ENCODE assay signal across 28 mouse cellular contexts in the genomic region with DNA sequence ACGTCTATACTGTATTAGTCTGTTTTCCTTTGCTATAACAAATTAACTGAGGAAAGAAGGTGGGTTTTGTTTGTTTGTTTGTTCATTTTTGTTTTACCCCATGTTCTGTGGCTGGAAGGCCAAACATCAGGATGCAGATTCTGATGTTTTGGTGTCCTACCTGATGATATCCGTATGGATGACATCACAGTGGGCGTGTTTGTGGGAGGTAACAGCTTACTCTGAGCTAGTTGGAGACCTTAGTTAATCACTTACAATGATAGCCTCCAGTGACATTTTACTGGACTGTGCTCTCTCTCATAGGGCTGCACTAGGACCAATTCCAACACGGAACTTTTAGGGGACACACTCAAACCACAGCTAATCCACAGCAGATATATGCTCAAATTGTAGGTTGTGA.
"Had no signal": no experiment of that assay in that cellular context is flagged by ENCODE, and none has a peak within 500 bp of the region (broad histone marks: within the 10 kb centered on the region; RNA-seq: fewer than 3 reads in every experiment).

No protein-coding gene starts in this region.

- H3K9ac ChIP-seq: heart, embryonic 13.5 days; heart, embryonic 15.5 days; hindbrain, embryonic 12.5 days; hindbrain, embryonic 14.5 days; intestine, embryonic 15.5 days; kidney, embryonic 15.5 days; limb, embryonic 13.5 days; limb, embryonic 15.5 days; liver, embryonic 13.5 days; liver, embryonic 15.5 days had no signal

- H3K4me3 ChIP-seq: heart, adult 2 months; heart, embryonic 13.5 days; heart, embryonic 15.5 days; hindbrain, embryonic 10.5 days; hindbrain, embryonic 12.5 days; intestine, embryonic 15.5 days; kidney, embryonic 15.5 days; limb, embryonic 13.5 days; limb, embryonic 15.5 days; liver, embryonic 13.5 days; liver, embryonic 15.5 days had no signal

- H3K4me2 ChIP-seq: heart, embryonic 11.5 days; heart, embryonic 13.5 days; heart, embryonic 15.5 days; hindbrain, embryonic 12.5 days; hindbrain, embryonic 14.5 days; intestine, embryonic 15.5 days; kidney, embryonic 15.5 days; limb, embryonic 13.5 days; limb, embryonic 15.5 days; liver, embryonic 11.5 days; liver, embryonic 13.5 days; liver, embryonic 15.5 days had no signal

- H3K27ac ChIP-seq: heart, adult 2 months; heart, embryonic 13.5 days; heart, embryonic 15.5 days; hindbrain, embryonic 10.5 days; hindbrain, embryonic 12.5 days; hindbrain, embryonic 14.5 days; intestine, embryonic 15.5 days; kidney, embryonic 15.5 days; kidney, postnatal 0 days; limb, embryonic 13.5 days; limb, embryonic 15.5 days; liver, embryonic 13.5 days; liver, embryonic 15.5 days had no signal

- H3K9me3 ChIP-seq: heart, embryonic 13.5 days; heart, embryonic 15.5 days; hindbrain, embryonic 12.5 days; intestine, embryonic 15.5 days; kidney, embryonic 15.5 days; limb, embryonic 13.5 days; limb, embryonic 15.5 days; liver, embryonic 13.5 days; liver, embryonic 15.5 days had no signal

- H3K27me3 ChIP-seq: heart, embryonic 13.5 days; heart, embryonic 15.5 days; hindbrain, embryonic 12.5 days; intestine, embryonic 15.5 days; kidney, embryonic 15.5 days; limb, embryonic 13.5 days; limb, embryonic 15.5 days; liver, embryonic 13.5 days; liver, embryonic 15.5 days had no signal

- ATAC-seq: hindbrain, embryonic 16.5 days; intestine, embryonic 15.5 days had no signal

- H3K36me3 ChIP-seq: heart, embryonic 13.5 days; heart, embryonic 15.5 days; hindbrain, embryonic 10.5 days; hindbrain, embryonic 12.5 days; intestine, embryonic 15.5 days; kidney, embryonic 15.5 days; limb, embryonic 13.5 days; limb, embryonic 15.5 days; liver, embryonic 13.5 days; liver, embryonic 15.5 days had no signal

- DNase-seq: gastrocnemius, postnatal 10 days; gastrocnemius, postnatal 25 days; heart, adult 2 months; heart, postnatal 14 days; heart, postnatal 4 days; kidney, adult 11 months; kidney, adult 2 months; kidney, adult 9 months; kidney, postnatal 14 days; kidney, postnatal 36 days; layer of hippocampus, adult 9-11 months; layer of hippocampus, postnatal 36 days; left cerebral cortex, postnatal 4 days; liver, embryonic 13.5 days had no signal

- H3K4me1 ChIP-seq: heart, embryonic 15.5 days; hindbrain, embryonic 12.5 days; intestine, embryonic 15.5 days; kidney, embryonic 15.5 days; limb, embryonic 13.5 days; limb, embryonic 15.5 days; liver, embryonic 13.5 days; liver, embryonic 15.5 days had no signal
